Mouse (Mus musculus) forebrain, postnatal 0 days (tissue): Measurements from ENCODE around the gene Pip5k1b. TPM values are rescaled to one million over a fixed set of nuclear protein-coding genes. Genes with fewer than 3 reads are reported as not detected.

Experiments
- ATAC-seq: fragments of 200-750 bp; cut with Nextera tagmentation; 2 replicates; pipeline ENCODE4 v1.8.0; 2017; ENCODE audit warnings: mild to moderate bottlenecking, moderate library complexity
- DNase-seq: peaks from one replicate; pipeline ENCODE4 v3.0.0-alpha.2; 2015
- H3K27ac ChIP-seq: fragments of 300-500 bp; sonication (generic); 2 replicates; pipeline ENCODE4 v1.5.1; 2014; ENCODE audit warnings: low read depth, mild to moderate bottlenecking, antibody characterized with exemption, low read length, moderate library complexity, mixed read lengths
- H3K27me3 ChIP-seq: fragments of 300-500 bp; sonication (generic); 2 replicates; pipeline ENCODE4 v1.6.1; 2014; ENCODE audit warnings: mild to moderate bottlenecking, low read length, mixed read lengths; ENCODE audit not compliant: insufficient read depth
- H3K36me3 ChIP-seq: fragments of 300-500 bp; sonication (generic); 2 replicates; pipeline ENCODE4 v1.6.1; 2014; ENCODE audit warnings: mild to moderate bottlenecking, moderate library complexity; ENCODE audit not compliant: insufficient read depth
- H3K4me1 ChIP-seq: fragments of 300-500 bp; sonication (generic); 2 replicates; pipeline ENCODE4 v1.6.1; 2014; ENCODE audit warnings: antibody characterized with exemption; ENCODE audit not compliant: insufficient read depth
- H3K4me2 ChIP-seq: fragments of 300-500 bp; sonication (generic); 2 replicates; pipeline ENCODE4 v1.6.1; 2014; ENCODE audit warnings: low read depth, mild to moderate bottlenecking, moderate library complexity
- H3K4me3 ChIP-seq: fragments of 300-500 bp; sonication (generic); 2 replicates; pipeline ENCODE4 v1.5.1; 2014; ENCODE audit warnings: low read depth, low read length, mixed read lengths
- H3K9ac ChIP-seq: fragments of 300-500 bp; sonication (generic); 2 replicates; pipeline ENCODE4 v1.6.1; 2014; ENCODE audit warnings: mild to moderate bottlenecking
- H3K9me3 ChIP-seq: fragments of 300-500 bp; sonication (generic); 2 replicates; pipeline ENCODE4 v1.6.1; 2016; ENCODE audit warnings: low read length
- CTCF ChIP-seq: sonication (generic); IDR thresholded peaks from 2 replicates; pipeline ENCODE4 v1.5.1; 2016; ENCODE audit warnings: antibody characterized with exemption, control low read depth, low read depth
- WGBS: fragments of 180-500 bp; shearing (Covaris S2); extraction: QIAGEN DNeasy Blood & Tissue Kit; methylation state at CpG from one replicate; pipeline ENCODE4 v1.1.7; 2014; 5-methylcytosine and 5-hydroxymethylcytosine counted together
- polyA plus RNA-seq: library from polyadenylated mRNA; unstranded; fragments of >200 nt; fragmentation: Nextera tagmentation; extraction: Ambion mirVana; gene quantifications from 2 replicates; pipeline ENCODE4 v1.2.1, GENCODE M21; 2015
- total RNA-seq: library from RNA; depleted of rRNA; stranded (reverse); fragments of >200 nt; gene quantifications from 2 replicates; pipeline ENCODE4 v1.2.3, GENCODE M21; 2014

Gene Pip5k1b
- total and polyA plus RNA-seq, 2 experiments from 2014 or later: 1.8 to 2.7 TPM

DNA sequence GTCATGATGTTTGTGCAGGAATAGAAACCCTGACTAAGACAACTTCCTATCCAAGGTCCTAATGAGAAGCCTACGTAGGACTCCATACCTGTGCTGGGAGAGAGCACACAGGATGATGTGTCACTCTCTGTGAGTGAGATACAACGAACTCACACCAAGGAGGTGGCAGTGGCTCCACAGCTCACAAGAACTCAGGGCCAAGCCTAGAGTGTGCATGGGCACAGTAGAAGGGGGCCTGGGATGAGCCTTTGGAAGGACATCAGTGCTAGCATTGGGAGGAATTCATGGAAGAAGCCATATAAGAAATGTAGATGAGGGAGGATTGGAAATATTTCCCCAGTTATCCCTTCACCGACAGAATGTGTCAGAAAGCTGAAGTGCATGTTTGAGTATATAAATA is 39.7 kb downstream of the Pip5k1b start:
- H3K9me3 ChIP-seq: no peaks in the 10 kb centered on the region
- ATAC-seq (no peak), DNase-seq (no peak)
- no peak overlapping the region for H3K27ac ChIP-seq
- H3K9ac ChIP-seq: no peak overlapping the region
- TF ChIP-seq CTCF: no peak
- WGBS: 96% methylated on average over 3 of the region's 3 CpGs
- no peak overlapping the region for H3K4me2 ChIP-seq
- no peak overlapping the region for H3K4me3 ChIP-seq
- H3K27me3 ChIP-seq: no peaks in the 10 kb centered on the region
- H3K36me3 ChIP-seq: no peaks in the 10 kb centered on the region
- H3K4me1 ChIP-seq: no peaks in the 10 kb centered on the region

DNA sequence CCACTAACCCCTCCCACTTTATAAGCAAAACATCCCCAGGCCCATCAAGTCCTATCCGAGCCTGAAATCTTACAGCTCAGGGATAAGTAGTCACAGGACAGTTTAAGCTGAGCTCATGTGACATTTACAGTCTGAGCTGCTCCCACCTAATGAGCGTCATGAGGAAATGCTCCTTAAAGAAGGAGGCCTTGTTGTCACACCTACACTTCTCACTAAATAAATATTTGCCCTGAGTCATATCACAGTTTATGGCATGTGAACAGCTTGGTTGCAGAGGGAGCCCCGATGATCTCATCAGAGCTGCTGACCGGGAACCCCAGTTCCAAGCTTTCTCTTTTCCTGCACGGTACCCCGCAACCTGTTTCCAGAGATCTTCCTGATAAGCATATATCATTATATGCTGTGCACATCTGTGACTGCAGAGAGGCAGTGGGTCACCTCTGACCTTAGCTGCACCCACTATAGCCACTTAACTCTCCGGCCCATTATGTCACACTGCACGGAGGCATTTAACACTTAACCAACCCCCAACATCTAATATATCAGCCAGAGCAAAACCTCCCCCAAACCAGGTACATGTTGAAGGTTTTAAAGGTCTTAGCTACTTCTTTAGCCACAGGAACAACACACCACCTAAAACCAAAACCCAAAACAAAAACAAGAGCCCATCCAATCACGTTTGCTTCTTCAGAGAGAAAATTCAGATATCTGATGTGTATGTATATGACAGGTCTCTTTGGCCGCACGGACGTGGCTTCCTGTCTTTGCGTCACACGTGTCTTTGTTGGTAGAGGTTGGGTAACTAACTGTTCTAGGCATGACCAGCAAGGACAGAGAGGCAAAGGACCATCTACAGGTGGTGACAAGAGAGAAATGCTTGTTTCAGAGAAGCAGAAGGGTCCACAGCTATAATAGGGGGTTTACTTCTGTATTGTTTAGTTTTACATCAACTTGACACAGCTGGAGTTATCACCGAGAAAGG is 40.7 kb downstream of the Pip5k1b start:
- H3K4me2 ChIP-seq: no peak overlapping the region
- H3K27me3 ChIP-seq: no peaks in the 10 kb centered on the region
- H3K4me1 ChIP-seq: no peaks in the 10 kb centered on the region
- no peak for ATAC-seq
- no peak for TF ChIP-seq CTCF
- no peak for DNase-seq
- 88% methylated on average over 15 of the region's 15 CpGs for WGBS
- H3K27ac ChIP-seq: no peak overlapping the region
- no peak overlapping the region for H3K9ac ChIP-seq
- no peak overlapping the region for H3K4me3 ChIP-seq
- H3K9me3 ChIP-seq: no peaks in the 10 kb centered on the region
- no peaks in the 10 kb centered on the region for H3K36me3 ChIP-seq

DNA sequence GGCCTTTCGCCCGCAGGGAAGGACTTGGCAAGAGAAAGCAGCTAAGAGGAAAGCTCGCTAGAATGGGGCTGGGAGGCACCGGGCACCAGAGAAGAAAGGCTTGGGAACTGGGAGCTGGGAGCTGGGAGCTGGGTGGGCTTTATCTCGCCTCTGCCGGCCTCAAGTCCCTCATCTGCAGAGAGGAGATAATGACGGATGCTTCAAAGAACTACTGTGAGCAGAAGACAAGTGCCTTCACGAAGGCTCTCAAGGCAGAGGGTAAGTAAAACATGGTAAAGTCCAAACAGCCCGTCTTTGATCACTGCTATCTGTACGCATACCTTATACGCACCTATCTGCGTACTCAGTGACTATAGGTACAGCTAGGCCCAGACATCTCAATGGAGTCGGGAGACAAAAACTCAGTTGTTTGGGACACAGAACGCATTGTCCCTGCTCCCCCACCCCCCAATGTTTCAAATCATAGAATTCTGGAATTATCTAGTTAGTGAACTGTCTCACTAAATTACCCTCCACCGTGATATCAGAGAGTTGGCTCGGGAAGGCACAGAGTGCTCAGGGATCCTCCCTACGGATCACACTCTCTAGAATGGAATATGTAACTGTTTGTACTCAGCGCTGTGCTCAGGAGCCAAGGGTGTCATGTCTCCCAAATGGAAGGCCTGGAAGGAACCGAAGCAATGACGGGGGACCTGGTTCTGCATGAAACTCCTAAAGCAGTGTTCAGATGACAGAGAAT is 42.4 kb downstream of the Pip5k1b start:
- no peak overlapping the region for H3K4me3 ChIP-seq
- H3K36me3 ChIP-seq: no peaks in the 10 kb centered on the region
- ATAC-seq (no peak), DNase-seq (no peak)
- TF ChIP-seq CTCF: no peak
- no peaks in the 10 kb centered on the region for H3K9me3 ChIP-seq
- no peak overlapping the region for H3K9ac ChIP-seq
- no peaks in the 10 kb centered on the region for H3K4me1 ChIP-seq
- no peak overlapping the region for H3K4me2 ChIP-seq
- no peaks in the 10 kb centered on the region for H3K27me3 ChIP-seq
- H3K27ac ChIP-seq: no peak overlapping the region
- WGBS: 81% methylated on average over 20 of the region's 20 CpGs

DNA sequence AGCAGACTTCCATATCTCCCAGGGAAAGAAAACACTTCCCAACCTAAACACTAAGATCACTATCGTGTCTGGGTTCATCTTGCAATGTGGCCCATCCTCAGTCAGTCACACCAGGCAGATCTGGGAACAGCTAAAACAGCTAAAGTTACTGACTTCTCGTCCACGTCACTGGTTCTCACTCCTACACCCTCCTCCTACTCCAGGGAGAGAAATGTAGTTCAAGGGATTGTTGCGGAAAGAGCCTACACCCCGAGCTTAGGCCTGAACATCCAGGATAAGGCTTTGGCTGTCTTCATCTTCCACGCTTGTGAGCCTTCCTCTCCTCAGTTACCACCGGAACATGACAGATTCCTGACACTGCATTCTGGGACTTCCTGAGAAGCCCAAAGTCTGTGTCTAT is 43.7 kb downstream of the Pip5k1b start:
- Histone ChIP-seq H3K9ac (no peak overlapping the region), H3K27me3 (no peaks in the 10 kb centered on the region), H3K4me1 (no peaks in the 10 kb centered on the region), H3K27ac (no peak overlapping the region), H3K4me2 (no peak overlapping the region), H3K9me3 (no peaks in the 10 kb centered on the region), H3K4me3 (no peak overlapping the region), H3K36me3 (no peaks in the 10 kb centered on the region)
- no peak for TF ChIP-seq CTCF
- DNase-seq: no peak
- no peak for ATAC-seq
- WGBS: 93% methylated on average over 7 of the region's 7 CpGs

DNA sequence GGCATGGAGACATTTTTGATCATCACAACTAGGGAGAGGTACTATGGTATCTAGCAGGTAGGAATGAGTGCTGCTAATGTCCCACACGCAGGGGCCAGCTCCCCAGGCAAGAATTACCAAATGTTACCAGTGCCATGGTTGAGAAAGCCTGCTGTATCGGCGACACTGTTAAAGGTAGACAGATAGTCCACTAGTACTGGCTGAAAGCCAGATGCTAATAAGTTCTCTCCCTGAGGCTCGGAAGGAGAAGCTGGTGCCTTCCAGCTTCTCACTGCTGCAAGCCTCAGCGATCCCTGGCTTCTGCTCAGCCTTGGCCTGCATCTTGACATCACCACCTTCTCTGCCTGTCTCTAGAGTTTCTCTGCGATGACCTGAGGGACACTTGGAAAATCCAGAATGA is 46.3 kb downstream of the Pip5k1b start:
- H3K9me3 ChIP-seq: no peaks in the 10 kb centered on the region
- H3K27me3 ChIP-seq: no peaks in the 10 kb centered on the region
- WGBS: 74% methylated on average over 6 of the region's 6 CpGs
- no peak overlapping the region for H3K27ac ChIP-seq
- H3K4me2 ChIP-seq: no peak overlapping the region
- no peak for TF ChIP-seq CTCF
- H3K4me1 ChIP-seq: no peaks in the 10 kb centered on the region
- DNase-seq (no peak), ATAC-seq (no peak)
- no peak overlapping the region for H3K9ac ChIP-seq
- H3K36me3 ChIP-seq: no peaks in the 10 kb centered on the region
- no peak overlapping the region for H3K4me3 ChIP-seq

DNA sequence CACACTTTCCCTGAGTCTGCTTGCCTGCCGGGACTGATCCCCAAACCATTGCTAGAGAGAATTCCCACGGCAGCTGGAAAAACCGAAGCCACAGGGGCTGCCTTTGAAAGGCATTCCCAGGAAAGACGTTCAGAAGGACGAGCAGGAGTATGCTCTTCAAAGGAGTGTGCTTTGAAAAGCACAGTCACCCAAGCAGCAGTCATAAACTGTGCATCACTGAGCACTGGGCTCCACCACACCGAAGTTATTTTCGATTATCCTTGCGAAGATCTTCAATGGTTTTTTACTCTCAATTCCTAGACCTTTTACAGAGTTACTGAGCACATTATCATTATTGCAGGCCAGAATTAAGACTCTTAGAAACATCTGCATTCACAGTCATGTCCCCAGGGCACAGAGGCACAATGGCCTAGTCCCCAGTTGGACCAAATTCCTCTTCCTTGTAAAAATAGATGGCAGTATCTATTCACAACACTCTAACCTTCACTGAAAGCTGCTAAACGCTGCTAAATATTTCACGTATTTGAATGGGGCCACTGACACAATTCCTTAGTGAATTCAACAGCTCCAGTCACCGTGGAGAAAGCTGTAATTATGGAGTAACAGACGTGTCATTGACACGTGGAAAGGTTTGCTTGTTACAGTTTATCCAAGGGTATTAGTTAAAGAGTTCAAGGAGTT is 47.4 kb downstream of the Pip5k1b start:
- Histone ChIP-seq H3K4me2 (no peak overlapping the region), H3K9ac (no peak overlapping the region), H3K9me3 (no peaks in the 10 kb centered on the region), H3K27me3 (no peaks in the 10 kb centered on the region), H3K4me3 (no peak overlapping the region), H3K27ac (no peak overlapping the region), H3K4me1 (no peaks in the 10 kb centered on the region), H3K36me3 (no peaks in the 10 kb centered on the region)
- 16% methylated on average over 13 of the region's 13 CpGs for WGBS
- TF ChIP-seq CTCF: no peak
- no peak for DNase-seq
- ATAC-seq: no peak
